Mouse (Mus musculus) heart, adult 2 months (tissue): ENCODE results near the gene Kcnj6. TPM values are rescaled to one million over a fixed set of nuclear protein-coding genes. Genes with fewer than 3 reads are reported as not detected.

Experiments used
- DNase-seq, 2 experiments: peaks; one replicate each; pipeline ENCODE4 v3.0.0; 2021
- H3K27ac ChIP-seq: fragments of 200-600 bp; 2 replicates; pipeline ENCODE4 v1.8.1; 2022
- H3K27me3 ChIP-seq: fragments of 200-500 bp; 2 replicates; pipeline ENCODE4 v1.6.1; 2012; ENCODE audit warnings: mild to moderate bottlenecking, low read length, inconsistent platforms, mixed read lengths; ENCODE audit not compliant: control insufficient read depth, insufficient read depth
- H3K36me3 ChIP-seq: fragments of 200-500 bp; 2 replicates; pipeline ENCODE4 v1.6.1; 2012; ENCODE audit warnings: low read length, inconsistent platforms; ENCODE audit not compliant: control insufficient read depth, insufficient read depth
- H3K4me1 ChIP-seq: fragments of 200-500 bp; 2 replicates; pipeline ENCODE4 v1.6.1; 2011; ENCODE audit warnings: low read length; ENCODE audit not compliant: control insufficient read depth, insufficient read depth
- H3K4me3 ChIP-seq: fragments of 200-600 bp; 2 replicates; pipeline ENCODE4 v1.8.1; 2022
- H3K79me2 ChIP-seq: fragments of 200-500 bp; replicated peaks from 2 replicates; pipeline ENCODE4 v1.6.1; 2012; ENCODE audit warnings: mild to moderate bottlenecking, inconsistent platforms, low read length, moderate library complexity, mixed read lengths; ENCODE audit not compliant: control insufficient read depth, insufficient read depth
- H3K9ac ChIP-seq: fragments of 200-500 bp; 2 replicates; pipeline ENCODE4 v1.6.1; 2012; ENCODE audit warnings: low read depth, mild to moderate bottlenecking, control low read depth, inconsistent platforms, low read length, mixed read lengths
- CTCF ChIP-seq: fragments of 200-600 bp; IDR thresholded peaks from 2 replicates; pipeline ENCODE4 v1.8.1; 2022; ENCODE audit warnings: antibody characterized with exemption, mild to moderate bottlenecking, moderate library complexity
- EP300 ChIP-seq: fragments of 200-500 bp; IDR thresholded peaks from 2 replicates; pipeline ENCODE4 v1.6.1; 2011; ENCODE audit warnings: low read depth, low read length, control low read depth; ENCODE audit not compliant: insufficient read depth
- POLR2A ChIP-seq: fragments of 200-500 bp; IDR thresholded peaks from 2 replicates; pipeline ENCODE4 v1.6.1; 2011; ENCODE audit warnings: mild to moderate bottlenecking, low read depth, low read length, control low read depth; ENCODE audit not compliant: insufficient read depth
- WGBS: fragments of 180-500 bp; shearing (Covaris S2); methylation state at CpG from one replicate; pipeline ENCODE4 v1.1.7; 2018; 5-methylcytosine and 5-hydroxymethylcytosine counted together
- intact Hi-C: fragments of 180-260 bp; cut with DNase I; formaldehyde crosslinking; loops from one replicate; pipeline ENCODE4 v1.15.1; 2025
- polyA plus RNA-seq: library from polyadenylated mRNA; depleted of rRNA; stranded (reverse); fragments of >200 nt; gene quantifications from 2 replicates; pipeline ENCODE4 v1.2.3, GENCODE M21; 2012
- total RNA-seq, 2 experiments: library from RNA; stranded (reverse); gene quantifications; 2 replicates each; pipeline ENCODE4 v1.2.3; 2021

Gene Kcnj6
- total and polyA plus RNA-seq, 3 experiments, result not detected

DNA sequence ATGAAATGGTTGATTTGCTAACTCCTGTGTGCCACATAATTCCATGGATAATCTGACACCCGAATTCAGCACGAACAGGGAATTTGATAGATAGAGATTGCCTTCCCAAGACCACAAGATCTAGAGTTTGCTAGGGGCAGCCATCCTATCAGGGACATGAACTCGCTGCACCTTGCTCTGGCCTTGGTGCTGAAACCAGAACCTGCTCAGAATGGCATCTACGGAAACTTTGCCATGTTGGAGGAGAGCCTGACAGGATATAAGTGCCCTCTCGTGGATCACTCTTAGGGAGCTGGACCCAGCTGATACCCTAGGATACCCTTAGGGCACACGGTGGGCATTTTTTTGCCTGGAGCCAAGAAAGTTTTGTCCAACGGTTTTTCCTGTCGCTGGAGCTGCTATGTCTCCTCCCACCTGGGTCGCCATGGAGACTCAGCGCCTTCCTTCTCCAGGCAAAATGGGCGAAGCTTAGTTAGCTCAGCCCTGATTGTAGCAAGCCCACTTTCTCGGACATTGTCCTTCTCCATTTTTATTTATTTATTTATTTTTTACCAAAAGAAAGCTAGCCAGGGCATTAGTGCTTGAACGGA lies 1.9 kb downstream of the Kcnj6 start:
- Histone ChIP-seq H3K36me3 (no peaks in the 10 kb centered on the region), H3K9ac (no peak overlapping the region), H3K4me1 (no peaks in the 10 kb centered on the region), H3K27me3 (peaks cover 4% of the 10 kb centered on the region; the same call in 1 of the 2 replicates), H3K79me2 (no peaks in the 10 kb centered on the region), H3K27ac (no peak overlapping the region), H3K4me3 (no peak overlapping the region)
- peak; percentile 17 to 26 for DNase-seq
- intact Hi-C loops, result loop anchor here (1.0 to 5.0 kb wide), 2 partner anchors 179 to 208 kb away; no protein-coding TSS in a partner anchor
- TF ChIP-seq CTCF (peak; percentile 41), POLR2A (no peak)
- WGBS, result 13% methylated on average over 13 of the region's 13 CpGs

DNA sequence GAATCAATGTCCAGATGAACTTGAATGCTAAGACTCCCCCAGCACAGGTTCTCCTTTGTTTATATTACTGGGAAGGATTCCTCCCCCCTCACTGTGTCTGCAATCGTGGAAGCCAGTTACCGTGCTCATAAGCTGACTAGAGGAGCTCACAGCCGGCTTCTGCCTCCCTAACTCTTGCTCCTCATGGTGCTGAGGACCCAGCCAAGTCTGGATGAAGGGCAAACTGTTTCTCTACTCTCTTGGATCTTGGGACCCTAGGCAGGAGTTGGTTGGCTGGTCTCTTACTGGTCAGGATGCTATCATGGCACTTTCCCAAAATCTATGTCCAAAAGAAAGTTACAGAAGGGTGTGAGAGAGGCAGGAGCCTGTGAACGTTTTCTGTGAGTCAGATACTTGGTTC lies 2.6 kb downstream of the Kcnj6 start:
- no peak overlapping the region for H3K9ac ChIP-seq
- WGBS, result 52% methylated on average over 4 of the region's 4 CpGs
- DNase-seq, result no peak
- no peaks in the 10 kb centered on the region for H3K79me2 ChIP-seq
- no peaks in the 10 kb centered on the region for H3K36me3 ChIP-seq
- peaks cover 4% of the 10 kb centered on the region; the same call in 1 of the 2 replicates for H3K27me3 ChIP-seq
- TF ChIP-seq EP300, result no peak
- no peak for TF ChIP-seq CTCF
- no peak for TF ChIP-seq POLR2A
- no peak overlapping the region for H3K27ac ChIP-seq
- H3K4me3 ChIP-seq, result no peak overlapping the region
- H3K4me1 ChIP-seq, result no peaks in the 10 kb centered on the region
- intact Hi-C loops, result loop anchor here (1.0 to 5.0 kb wide), 2 partner anchors 179 to 208 kb away; no protein-coding TSS in a partner anchor

- Histone ChIP-seq H3K79me2 (no peaks in the 10 kb centered on the region), H3K4me1 (no peaks in the 10 kb centered on the region), H3K9ac (no peak overlapping the region), H3K4me3 (no peak overlapping the region), H3K27ac (no peak overlapping the region), H3K27me3 (peaks cover 4% of the 10 kb centered on the region; the same call in 1 of the 2 replicates), H3K36me3 (no peaks in the 10 kb centered on the region)
- 59% methylated on average over 3 of the region's 3 CpGs for WGBS
- TF ChIP-seq POLR2A, result no peak
- no peak for TF ChIP-seq CTCF
- no peak for TF ChIP-seq EP300
- DNase-seq, result no peak
- intact Hi-C loops, result no loop called here
Measured at GRCm38 (mm10) chr16:94994148-94994547, 3.4 kb downstream of the Kcnj6 start.

DNA sequence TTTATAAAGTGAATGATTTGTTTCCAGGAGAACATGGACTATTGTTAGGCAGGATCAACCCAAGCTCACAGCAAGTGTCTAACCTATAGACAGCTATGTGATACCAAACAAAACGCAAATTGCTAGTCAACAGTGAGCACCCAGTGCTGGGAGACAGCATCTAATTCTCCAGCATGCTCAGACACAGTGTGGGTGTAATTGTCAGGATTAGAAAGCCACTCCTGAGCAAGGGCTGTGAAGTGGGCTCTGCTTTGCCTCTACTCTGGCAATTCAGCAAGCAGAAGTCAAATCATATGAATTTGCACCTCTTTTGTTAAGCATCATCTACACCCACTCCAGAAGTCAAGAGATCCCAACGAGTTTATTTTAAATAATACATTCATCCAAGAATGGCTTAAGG lies 7.4 kb downstream of the Kcnj6 start:
- H3K4me1 ChIP-seq, result no peaks in the 10 kb centered on the region
- no peaks in the 10 kb centered on the region for H3K27me3 ChIP-seq
- H3K79me2 ChIP-seq, result no peaks in the 10 kb centered on the region
- no peak for DNase-seq
- H3K9ac ChIP-seq, result no peak overlapping the region
- 60% methylated on average over 2 of the region's 2 CpGs for WGBS
- no peaks in the 10 kb centered on the region for H3K36me3 ChIP-seq
- TF ChIP-seq CTCF (no peak), EP300 (no peak), POLR2A (no peak)
- intact Hi-C loops, result no loop called here
- no peak overlapping the region for H3K4me3 ChIP-seq
- H3K27ac ChIP-seq, result no peak overlapping the region

- Histone ChIP-seq H3K9ac (no peak overlapping the region), H3K36me3 (no peaks in the 10 kb centered on the region), H3K4me3 (no peak overlapping the region), H3K4me1 (no peaks in the 10 kb centered on the region), H3K79me2 (no peaks in the 10 kb centered on the region), H3K27ac (no peak overlapping the region), H3K27me3 (no peaks in the 10 kb centered on the region)
- peak in 1 of 2 experiments; percentile 4 for DNase-seq
- TF ChIP-seq CTCF (no peak), EP300 (no peak), POLR2A (no peak)
- 63% methylated on average over 9 of the region's 9 CpGs for WGBS
- intact Hi-C loops, result no loop called here
Measured at GRCm38 (mm10) chr16:94986731-94987130, 10.8 kb downstream of the Kcnj6 start.

- intact Hi-C loops, result no loop called here
- Histone ChIP-seq H3K4me3 (no peak overlapping the region), H3K79me2 (no peaks in the 10 kb centered on the region), H3K9ac (no peak overlapping the region), H3K27ac (no peak overlapping the region), H3K36me3 (no peaks in the 10 kb centered on the region), H3K27me3 (no peaks in the 10 kb centered on the region), H3K4me1 (no peaks in the 10 kb centered on the region)
- TF ChIP-seq CTCF (no peak), POLR2A (no peak)
- DNase-seq, result no peak
- WGBS, result 89% methylated on average over 3 of the region's 3 CpGs
Measured at GRCm38 (mm10) chr16:94984263-94984662, 13.2 kb downstream of the Kcnj6 start.
